Mouse (Mus musculus): Measurements from ENCODE around the gene Gad2.

DNA sequence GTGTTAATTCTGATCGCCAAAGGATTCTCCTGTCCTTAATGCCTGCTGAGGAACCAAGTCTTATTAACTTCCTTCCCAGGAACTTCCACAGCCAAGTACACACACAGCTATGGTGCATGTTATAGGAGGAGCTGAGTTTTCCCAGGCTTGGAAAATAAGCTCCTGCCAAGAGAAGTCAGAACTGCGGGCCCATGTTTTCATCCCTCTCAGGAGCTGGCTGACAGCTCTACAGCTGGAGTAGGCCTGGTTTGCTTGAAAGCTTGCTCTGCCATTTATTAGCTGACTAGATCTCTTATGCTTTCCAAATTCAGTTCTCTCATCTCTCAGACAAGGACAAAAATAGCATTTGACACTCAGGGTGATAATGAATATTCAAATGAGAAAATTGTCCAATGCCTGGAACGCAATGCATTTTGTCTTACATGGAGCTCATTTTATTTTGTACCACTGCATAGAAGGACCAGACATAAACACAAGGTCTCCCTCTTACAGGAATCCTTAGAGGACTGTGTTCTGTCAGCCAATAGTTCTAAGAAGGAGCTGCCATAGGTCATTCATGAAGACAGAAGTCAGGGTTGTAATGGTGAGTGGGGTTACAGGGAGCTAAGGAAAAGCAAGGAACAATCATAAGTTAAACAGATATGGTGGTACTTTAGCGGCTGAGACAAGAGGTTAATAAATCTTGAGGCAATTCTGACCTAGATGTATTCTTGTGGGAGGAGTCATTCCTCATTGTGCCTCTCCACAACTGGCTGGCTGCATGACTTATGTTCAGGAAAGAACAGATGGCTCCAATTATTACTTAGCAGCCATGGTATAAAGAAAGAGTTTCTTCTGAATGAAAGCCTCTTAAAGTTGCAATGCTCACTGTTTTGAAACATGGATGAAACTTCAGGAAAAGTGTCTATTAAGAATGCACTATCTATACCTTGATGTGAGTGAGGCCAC, 83.0 kb downstream of the Gad2 start:
- TF ChIP-seq CTCF (IDR thresholded peaks at IDR 0.05; ENCODE audit: extremely low read depth, insufficient read depth, low read length) (no peak), POLR2A (IDR thresholded peaks at IDR 0.05; ENCODE audit: extremely low read depth, insufficient read depth, low read length) (no peak)
